Mouse (Mus musculus) right cerebral cortex, postnatal 14 days (tissue): ENCODE results near the gene Phf19.

Experiments used
- DNase-seq: peaks from one replicate; pipeline ENCODE4 v3.0.0; 2022

The Phf19 gene

DNA sequence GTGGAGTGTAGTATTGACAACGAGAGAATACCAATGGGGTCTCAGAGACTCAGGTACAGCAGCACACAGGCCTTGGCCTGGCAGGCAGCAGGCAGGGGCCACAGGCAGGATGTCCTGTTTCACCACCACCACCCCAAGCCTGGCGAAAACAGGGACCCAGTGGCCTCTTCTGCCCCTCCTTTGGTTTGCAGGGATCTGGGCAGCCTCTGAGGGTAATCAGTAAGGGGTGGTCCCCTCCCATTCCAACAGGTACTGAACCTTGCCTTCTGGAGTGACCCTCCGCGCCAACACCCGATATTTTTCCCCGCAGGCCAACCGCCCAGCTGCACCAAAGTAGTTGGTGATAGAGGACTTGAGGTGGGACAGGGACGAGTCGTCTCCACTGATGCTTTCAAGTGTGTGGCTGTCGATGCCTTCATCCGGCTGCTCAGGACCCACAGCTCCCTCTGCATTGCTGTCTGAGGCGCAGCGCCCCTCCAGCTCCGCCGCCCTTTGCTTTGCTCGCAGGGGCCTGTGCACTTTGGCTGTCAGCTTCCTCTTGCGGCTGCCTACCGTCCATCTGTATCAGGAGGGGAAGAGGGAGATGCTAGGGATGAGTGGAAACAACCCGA is 18.2 kb downstream of the Phf19 start:
- DNase-seq = no peak

DNA sequence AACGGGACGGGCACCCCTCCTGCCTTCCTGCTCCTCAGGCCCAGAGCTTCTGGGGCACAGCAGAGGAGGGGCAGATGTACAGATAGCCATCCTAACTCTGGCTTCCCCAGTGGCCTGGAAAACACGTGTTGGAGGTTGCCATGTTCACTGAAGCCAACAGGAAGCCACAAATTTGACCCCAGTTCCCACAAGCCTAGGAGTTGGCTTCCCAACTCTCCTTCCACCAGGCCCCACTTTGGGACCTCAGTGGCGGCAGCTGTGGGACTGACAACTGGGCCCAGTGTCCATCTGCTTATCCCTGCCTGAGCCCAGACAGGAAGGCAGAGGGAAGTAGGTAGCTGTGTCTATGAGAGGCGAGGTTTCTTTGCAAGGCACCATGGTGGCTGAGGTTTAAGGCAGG is 19.9 kb downstream of the Phf19 start:
- no peak for DNase-seq

DNA sequence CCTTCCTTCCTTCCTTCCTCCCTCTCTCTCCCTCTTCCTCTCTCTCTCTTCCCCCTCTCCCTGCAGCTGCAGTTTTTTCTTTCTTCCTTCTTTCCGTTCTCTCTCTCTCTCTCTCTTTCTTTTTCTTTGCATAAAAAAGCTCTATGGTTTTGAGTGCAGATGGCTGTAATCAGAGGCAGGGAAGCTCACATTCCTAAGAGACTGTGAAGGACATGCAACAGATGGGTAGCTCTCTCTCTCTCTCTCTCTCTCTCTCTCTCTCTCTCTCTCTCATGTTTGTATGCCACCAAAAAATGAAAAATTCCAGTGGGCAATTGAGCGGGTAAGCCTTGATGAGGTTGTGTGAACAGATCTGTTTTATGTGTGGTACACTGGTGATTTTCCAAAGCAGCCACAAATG is 29.6 kb downstream of the Phf19 start:
- DNase-seq = no peak

DNA sequence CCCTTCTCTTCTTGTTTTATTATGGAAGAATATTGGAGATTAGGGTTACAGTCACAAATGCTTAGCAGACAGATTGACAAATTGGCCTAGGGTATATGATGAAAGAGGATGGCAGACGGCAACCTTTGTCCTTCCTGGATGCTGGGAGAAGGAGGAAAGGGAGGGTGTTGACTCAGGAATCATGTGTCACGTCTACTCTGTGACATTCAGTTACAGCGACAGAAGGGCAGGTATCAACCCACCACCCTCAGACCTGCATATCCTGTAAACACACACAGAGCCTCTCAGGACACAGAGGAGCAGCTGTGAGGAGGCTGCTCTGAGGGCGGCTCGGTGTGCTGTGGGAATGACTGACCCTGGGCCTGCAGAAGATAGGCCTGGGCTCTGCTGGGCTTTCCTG is 30.6 kb downstream of the Phf19 start:
- DNase-seq = no peak

DNA sequence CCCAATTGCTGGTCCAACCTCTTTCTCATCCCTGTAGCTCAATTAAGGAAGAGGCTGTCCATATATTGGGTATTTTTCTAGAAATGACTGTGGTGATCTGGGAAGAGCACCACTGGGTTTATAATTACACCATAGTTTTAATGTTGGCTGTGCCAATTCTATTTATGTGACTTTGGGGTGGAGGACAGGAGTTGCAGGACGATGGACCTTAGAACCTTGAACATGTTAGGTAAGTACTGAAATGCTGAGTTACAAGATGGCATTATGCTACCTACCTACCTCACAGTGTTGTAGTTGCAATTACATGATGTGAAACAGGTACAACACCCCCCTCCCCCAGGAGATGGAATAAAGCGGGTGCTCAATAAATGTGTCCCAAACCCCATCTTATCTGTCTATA is 31.1 kb downstream of the Phf19 start:
- no peak for DNase-seq

DNA sequence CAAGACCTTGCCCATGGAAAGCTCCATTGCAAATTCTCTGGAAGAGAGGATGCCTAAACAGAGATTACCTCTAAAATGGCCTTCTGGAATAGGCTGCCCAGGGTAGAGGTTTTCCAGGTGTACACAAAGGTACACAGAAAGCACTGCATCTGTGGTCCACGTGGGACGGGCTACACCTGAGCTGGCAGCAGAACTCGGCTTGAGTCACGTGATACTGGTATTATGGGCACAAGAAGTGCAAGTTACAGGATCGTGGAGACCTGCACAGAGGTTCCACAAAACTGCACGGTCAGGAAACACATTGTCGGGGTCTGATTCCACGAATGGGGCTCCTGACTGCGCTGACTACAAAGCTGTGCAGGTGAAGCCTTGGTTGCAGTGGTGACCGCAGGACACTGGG is 33.8 kb downstream of the Phf19 start:
- DNase-seq = no peak

DNA sequence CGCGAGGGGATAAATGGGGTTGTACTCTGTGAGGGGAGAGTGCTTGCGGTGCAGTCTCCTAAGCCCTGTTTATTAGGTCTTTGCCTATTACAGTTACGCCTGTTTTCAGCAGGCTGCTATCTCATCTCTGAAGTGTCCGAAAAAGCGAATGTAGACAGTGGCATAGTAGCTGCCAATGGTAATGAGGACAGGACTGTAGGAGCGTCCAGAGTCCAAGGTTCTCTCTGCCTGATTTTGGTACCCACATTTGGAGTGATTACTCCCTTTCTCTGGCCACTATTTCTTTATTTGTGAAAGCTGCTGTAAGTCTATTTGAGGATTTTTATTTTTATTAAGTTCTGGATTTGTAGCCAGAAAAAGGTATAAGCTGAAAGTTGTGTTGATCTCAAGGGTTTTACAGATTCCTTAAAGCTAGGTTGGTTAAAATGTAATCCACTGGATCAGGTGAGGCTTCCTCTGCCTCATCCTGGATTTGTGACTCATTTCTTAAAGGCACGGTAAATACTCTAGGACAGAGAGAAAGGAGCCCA is 38.9 kb downstream of the Phf19 start, which contains the start of gene Psmd5:
Psmd5 (minus strand) TSS at position 153 of the 530 bp plus-strand sequence.
- no peak for DNase-seq

DNA sequence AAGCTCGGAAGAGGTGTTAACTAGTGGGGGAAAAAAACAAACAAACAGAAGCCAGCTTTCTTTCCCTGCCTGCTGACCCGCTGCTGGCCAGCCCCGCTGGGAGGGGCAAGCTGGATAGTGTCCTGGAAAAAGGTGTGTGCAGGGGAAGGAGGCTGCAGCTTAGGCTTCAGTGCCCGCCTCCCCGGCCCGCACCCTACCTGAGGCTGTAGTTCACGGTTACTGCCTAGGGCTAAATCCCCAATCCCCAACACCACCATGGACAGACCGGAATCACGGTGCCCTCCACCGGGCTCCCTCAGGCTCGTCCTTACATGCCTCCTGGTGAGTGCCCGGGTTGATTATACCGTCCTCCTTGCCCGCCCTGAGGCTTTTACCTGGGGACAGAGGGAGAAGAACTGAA is 39.6 kb downstream of the Phf19 start, which contains the start of gene Cutal:
Cutal (plus strand) TSS at position 126 of the 400 bp plus-strand sequence.
- DNase-seq = no peak

DNA sequence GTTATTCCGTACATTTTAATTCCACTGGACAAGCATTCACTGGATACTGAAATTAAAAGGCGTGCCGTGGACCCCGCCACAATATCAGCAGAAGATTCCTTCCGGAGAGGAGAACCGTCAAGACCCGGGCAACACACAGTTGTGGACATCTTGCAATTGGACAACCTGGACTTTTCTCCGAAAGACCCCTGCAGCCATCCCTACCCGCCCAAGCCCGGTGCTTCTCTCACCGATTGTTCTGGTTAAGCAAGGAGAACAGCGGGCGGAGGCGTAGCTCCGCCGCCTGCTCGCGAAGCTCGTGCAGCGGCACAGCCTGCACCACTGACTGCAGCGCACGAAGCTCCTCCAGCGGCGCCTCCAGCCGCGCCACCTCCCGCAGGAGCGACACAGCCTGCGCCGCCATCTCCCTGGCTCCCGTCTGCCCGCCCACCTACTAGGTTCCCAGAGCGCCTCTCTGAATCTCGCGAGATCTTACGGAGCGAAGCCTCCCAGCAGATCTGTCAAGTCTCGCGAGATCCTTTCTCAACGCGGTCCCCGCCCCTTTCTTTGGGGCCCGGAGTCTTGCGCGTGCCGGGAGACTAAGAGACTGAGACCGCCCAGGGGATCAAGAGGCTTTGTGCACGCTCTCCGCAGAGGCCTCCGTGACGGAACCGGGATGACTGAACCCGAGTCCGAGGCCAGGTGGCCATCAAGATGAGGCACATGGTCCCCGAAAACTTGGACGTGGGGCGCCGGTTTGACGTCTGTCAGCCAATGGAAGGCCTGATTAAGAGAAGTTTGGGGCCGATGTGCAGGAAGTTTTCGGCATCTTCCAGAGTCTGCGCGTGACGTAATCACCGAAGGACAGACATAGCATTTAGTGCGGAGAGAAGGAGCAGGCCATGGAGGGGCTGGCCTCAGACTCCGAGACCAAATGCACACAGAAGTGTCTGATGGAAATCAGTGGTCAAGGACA is 43.0 kb downstream of the Phf19 start:
- DNase-seq = peak; percentile 88

DNA sequence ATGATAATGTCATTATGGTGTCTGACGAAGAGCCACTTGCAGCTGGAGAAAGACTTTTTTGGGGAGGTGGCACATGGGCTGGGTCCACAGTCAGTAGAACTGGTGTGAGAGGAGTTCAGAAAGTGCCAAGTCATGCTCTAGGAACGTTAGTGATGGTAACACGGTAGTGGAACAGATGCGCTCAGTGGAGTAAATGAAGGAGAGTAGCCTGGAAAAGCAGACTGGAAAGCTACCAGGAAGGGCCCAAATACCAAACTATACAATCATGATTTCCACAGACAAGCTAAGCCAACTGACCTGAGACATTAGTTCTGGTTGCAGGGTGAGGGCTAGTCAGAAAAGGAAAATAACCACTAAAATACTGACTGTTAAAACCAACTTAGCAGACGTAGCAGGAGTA is 44.1 kb downstream of the Phf19 start:
- no peak for DNase-seq

DNA sequence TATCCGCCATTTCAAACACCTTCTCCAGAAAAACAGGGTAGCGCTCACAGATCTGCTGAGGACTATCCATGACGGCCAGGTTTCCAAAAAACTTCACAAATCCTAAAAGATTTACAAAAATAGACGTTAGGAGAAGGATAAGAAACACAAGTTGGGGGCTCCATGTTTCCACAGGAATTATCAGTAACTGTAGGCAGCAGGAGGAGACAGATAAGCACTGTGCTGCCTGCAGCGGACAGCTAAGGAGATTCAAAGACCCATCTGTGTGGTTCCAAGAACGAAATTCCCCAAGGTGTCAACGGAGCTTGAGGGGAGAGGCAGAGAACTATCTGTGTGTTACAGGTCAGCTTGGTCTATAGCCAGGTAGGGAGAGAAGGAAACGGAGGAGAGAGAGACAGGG is 56.1 kb downstream of the Phf19 start:
- DNase-seq = no peak

DNA sequence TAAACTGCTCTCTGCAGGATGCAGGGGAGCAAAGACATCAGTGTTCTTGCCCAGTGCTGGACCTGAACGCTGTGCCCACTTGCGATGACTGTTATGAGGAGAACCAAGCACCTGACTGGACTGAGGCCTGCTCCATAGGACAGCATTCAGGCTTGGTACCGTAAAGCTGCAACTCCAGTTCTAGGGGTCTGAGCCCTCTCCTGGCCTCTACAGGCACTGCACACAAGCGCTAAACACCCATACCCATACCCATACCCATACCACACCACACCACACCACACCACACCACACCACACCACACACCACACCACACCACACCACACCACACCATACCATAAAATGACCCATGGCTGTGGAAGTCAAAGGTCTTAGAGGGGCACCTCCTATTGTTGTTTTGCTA is 58.6 kb downstream of the Phf19 start:
- no peak for DNase-seq

DNA sequence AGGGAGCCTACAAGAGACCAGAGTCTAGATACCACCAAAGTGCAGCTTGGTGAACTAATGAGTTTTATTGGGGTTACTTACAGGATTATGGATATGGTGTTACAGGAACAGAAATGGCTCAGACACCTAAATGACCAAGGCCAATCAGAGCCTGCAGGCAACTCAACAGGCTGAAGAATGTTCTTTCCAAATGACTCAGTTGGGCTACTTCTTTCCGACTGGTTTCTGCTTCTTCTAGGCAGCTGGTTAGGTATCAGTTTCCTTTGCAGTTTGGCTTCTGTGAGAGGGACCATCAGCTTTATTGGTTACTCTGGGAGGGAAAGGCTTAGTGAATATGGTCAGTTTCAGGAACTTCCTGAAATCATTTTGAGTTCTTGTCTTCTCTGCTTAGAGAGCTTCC is 66.1 kb downstream of the Phf19 start:
- DNase-seq = no peak
